Mouse (Mus musculus): Measurements from ENCODE around the gene Cnr2.

- TF ChIP-seq POLR2A (IDR thresholded peaks at IDR 0.05; ENCODE audit: insufficient read depth, low read depth, low read length) (no peak), CTCF (IDR thresholded peaks at IDR 0.05; ENCODE audit: insufficient read depth, low read depth, low read length) (no peak)
Observed at GRCm38 (mm10) chr4:135946659-135947301, 51.6 kb downstream of the Cnr2 start.

All from olfactory bulb, adult 2 months (tissue).